Mouse (Mus musculus): Measurements from ENCODE around the gene Ice1. TPM values are rescaled to one million over a fixed set of nuclear protein-coding genes. Genes with fewer than 3 reads are reported as not detected.

Ice1 gene
- polyA plus RNA-seq, 1 experiment = 15.9 TPM

DNA sequence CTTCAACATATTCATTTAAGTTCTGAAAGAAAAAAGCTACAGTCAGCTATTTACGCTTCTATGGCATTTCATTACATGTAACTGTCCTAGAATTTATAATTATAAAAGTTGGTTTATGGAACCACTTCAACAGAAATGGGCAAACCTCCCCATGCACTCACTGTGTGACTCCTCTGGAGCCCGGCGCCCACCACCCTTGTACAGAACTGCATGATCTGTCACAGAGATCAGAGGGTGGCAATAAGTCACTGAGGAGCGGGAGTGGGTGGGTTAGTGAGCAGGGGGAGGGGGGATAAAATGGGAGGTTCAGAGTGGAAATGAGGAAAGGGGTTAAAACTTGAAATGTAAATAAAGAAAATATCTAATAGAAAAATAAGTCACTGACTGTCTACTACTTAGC is 13.0 kb downstream of the Ice1 start:
- Histone ChIP-seq H3K4me2 (ENCODE audit: low read depth) (no peak overlapping the region), H3K36me3 (ENCODE audit: control insufficient read depth, insufficient read depth) (peaks cover 10% of the 10 kb centered on the region), H3ac (ENCODE audit: control insufficient read depth, insufficient read length) (no peak overlapping the region), H3K27me3 (ENCODE audit: control insufficient read depth, insufficient read depth, insufficient read length) (no peaks in the 10 kb centered on the region), H3K79me2 (ENCODE audit: control insufficient read depth, insufficient read depth) (peaks cover 76% of the 10 kb centered on the region), H3K4me3 (no peak overlapping the region)
- TF ChIP-seq TCF12 (IDR thresholded peaks at IDR 0.05; ENCODE audit: insufficient read depth, poor library complexity, severe bottlenecking) (no peak), SRF (IDR thresholded peaks at IDR 0.05; ENCODE audit: control insufficient read depth, insufficient read length, low read depth) (no peak), TCF3 (IDR thresholded peaks at IDR 0.05; ENCODE audit: insufficient read length, low read depth) (no peak), MAX (IDR thresholded peaks at IDR 0.05; ENCODE audit: low read depth) (no peak), POLR2AphosphoS2 (IDR thresholded peaks at IDR 0.05; ENCODE audit: insufficient read length, low read depth) (no peak)

DNA sequence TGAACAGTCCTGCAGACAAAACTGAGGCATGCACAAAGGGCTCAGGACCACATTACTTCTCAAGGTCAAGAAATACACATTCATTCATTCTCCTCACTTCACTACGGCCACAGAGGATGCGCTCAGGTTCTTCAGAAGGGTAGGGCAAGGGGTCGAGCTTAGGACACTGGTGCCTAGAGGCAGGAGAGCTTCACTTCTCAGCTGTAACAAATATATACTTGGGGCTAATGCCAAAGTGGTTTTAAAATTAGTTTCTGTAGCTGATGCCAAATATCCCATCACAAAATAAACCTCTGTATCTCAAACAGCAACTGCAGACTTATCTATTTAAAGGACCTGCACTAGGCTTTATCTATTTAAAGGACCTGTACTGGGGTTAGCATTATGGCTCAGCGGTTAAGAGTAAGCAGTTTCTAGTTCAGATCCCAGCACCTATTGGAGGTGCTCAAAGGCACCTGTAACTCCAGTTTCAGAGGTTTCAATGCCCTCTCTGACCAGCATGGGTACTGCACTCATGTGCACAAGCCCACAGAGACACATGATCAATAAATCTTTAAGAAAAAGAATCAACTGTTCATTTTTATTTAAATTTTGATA is 14.9 kb downstream of the Ice1 start:
- Histone ChIP-seq H3K79me2 (ENCODE audit: control insufficient read depth, insufficient read depth) (peaks cover 58% of the 10 kb centered on the region), H3K36me3 (ENCODE audit: control insufficient read depth, insufficient read depth) (peaks cover 28% of the 10 kb centered on the region), H3K4me2 (ENCODE audit: low read depth) (peak overlapping the region; percentile 32), H3ac (ENCODE audit: control insufficient read depth, insufficient read length) (no peak overlapping the region), H3K27me3 (ENCODE audit: control insufficient read depth, insufficient read depth, insufficient read length) (no peaks in the 10 kb centered on the region), H3K4me3 (no peak overlapping the region)
- TF ChIP-seq CEBPB (IDR thresholded peaks at IDR 0.05; ENCODE audit: insufficient read depth, poor library complexity, severe bottlenecking) = no peak
- no peak for TF ChIP-seq MYOD1 (IDR thresholded peaks at IDR 0.05; ENCODE audit: control insufficient read depth in 1 of 3, insufficient read length in 2 of 3, low read depth in 2 of 3)
- no peak for TF ChIP-seq MYOG (IDR thresholded peaks at IDR 0.05; ENCODE audit: control insufficient read depth in 1 of 3, insufficient read depth in 1 of 3, insufficient read length in 2 of 3, low read depth in 2 of 3)
- TF ChIP-seq POLR2A (IDR thresholded peaks at IDR 0.05; ENCODE audit: insufficient read length, low read depth) = no peak
- no peak for TF ChIP-seq MAX (IDR thresholded peaks at IDR 0.05; ENCODE audit: low read depth)
- no peak for TF ChIP-seq TCF12 (IDR thresholded peaks at IDR 0.05; ENCODE audit: insufficient read depth, poor library complexity, severe bottlenecking)
- no peak for TF ChIP-seq SRF (IDR thresholded peaks at IDR 0.05; ENCODE audit: control insufficient read depth, insufficient read length, low read depth)
- no peak for TF ChIP-seq TCF3 (IDR thresholded peaks at IDR 0.05; ENCODE audit: insufficient read length, low read depth)
- TF ChIP-seq USF1 (IDR thresholded peaks at IDR 0.05; ENCODE audit: low read depth) = no peak
- no peak for TF ChIP-seq E2F4 (IDR thresholded peaks at IDR 0.05; ENCODE audit: insufficient read depth)
- no peak for TF ChIP-seq POLR2AphosphoS2 (IDR thresholded peaks at IDR 0.05; ENCODE audit: insufficient read length, low read depth)
- no peak for TF ChIP-seq REST (IDR thresholded peaks at IDR 0.05; ENCODE audit: insufficient read depth, insufficient read length)

GRCm38 (mm10) chr13:70621509-70621908 is 15.9 kb downstream of the Ice1 start:
- Histone ChIP-seq H3K4me3 (no peak overlapping the region), H3K27me3 (ENCODE audit: control insufficient read depth, insufficient read depth, insufficient read length) (no peaks in the 10 kb centered on the region), H3K36me3 (ENCODE audit: control insufficient read depth, insufficient read depth) (peaks cover 38% of the 10 kb centered on the region), H3ac (ENCODE audit: control insufficient read depth, insufficient read length) (no peak overlapping the region), H3K79me2 (ENCODE audit: control insufficient read depth, insufficient read depth) (peaks cover 47% of the 10 kb centered on the region), H3K4me2 (ENCODE audit: low read depth) (no peak overlapping the region)
- TF ChIP-seq MYOD1 (IDR thresholded peaks at IDR 0.05; ENCODE audit: control insufficient read depth in 1 of 3, insufficient read length in 2 of 3, low read depth in 2 of 3) (peak in 2 of 3 experiments; percentile 5 to 56), TCF3 (IDR thresholded peaks at IDR 0.05; ENCODE audit: insufficient read length, low read depth) (no peak)

- no peak overlapping the region for H3K4me3 ChIP-seq
- no peak overlapping the region for H3ac ChIP-seq (ENCODE audit: control insufficient read depth, insufficient read length)
- H3K79me2 ChIP-seq (ENCODE audit: control insufficient read depth, insufficient read depth) = no peaks in the 10 kb centered on the region
- peaks cover 43% of the 10 kb centered on the region for H3K36me3 ChIP-seq (ENCODE audit: control insufficient read depth, insufficient read depth)
- no peak for TF ChIP-seq POLR2AphosphoS2 (IDR thresholded peaks at IDR 0.05; ENCODE audit: insufficient read length, low read depth)
- no peak for TF ChIP-seq POLR2A (IDR thresholded peaks at IDR 0.05; ENCODE audit: insufficient read length, low read depth)
- no peak for TF ChIP-seq MAX (IDR thresholded peaks at IDR 0.05; ENCODE audit: low read depth)
- no peak for TF ChIP-seq MYOD1 (IDR thresholded peaks at IDR 0.05; ENCODE audit: control insufficient read depth in 1 of 3, insufficient read length in 2 of 3, low read depth in 2 of 3)
- TF ChIP-seq USF1 (IDR thresholded peaks at IDR 0.05; ENCODE audit: low read depth) = no peak
- no peak for TF ChIP-seq SRF (IDR thresholded peaks at IDR 0.05; ENCODE audit: control insufficient read depth, insufficient read length, low read depth)
- TF ChIP-seq REST (IDR thresholded peaks at IDR 0.05; ENCODE audit: insufficient read depth, insufficient read length) = no peak
- no peak for TF ChIP-seq E2F4 (IDR thresholded peaks at IDR 0.05; ENCODE audit: insufficient read depth)
- no peak for TF ChIP-seq MYOG (IDR thresholded peaks at IDR 0.05; ENCODE audit: control insufficient read depth in 1 of 3, insufficient read depth in 1 of 3, insufficient read length in 2 of 3, low read depth in 2 of 3)
- TF ChIP-seq CEBPB (IDR thresholded peaks at IDR 0.05; ENCODE audit: insufficient read depth, poor library complexity, severe bottlenecking) = no peak
- TF ChIP-seq TCF12 (IDR thresholded peaks at IDR 0.05; ENCODE audit: insufficient read depth, poor library complexity, severe bottlenecking) = no peak
- no peak for TF ChIP-seq TCF3 (IDR thresholded peaks at IDR 0.05; ENCODE audit: insufficient read length, low read depth)
- no peaks in the 10 kb centered on the region for H3K27me3 ChIP-seq (ENCODE audit: control insufficient read depth, insufficient read depth, insufficient read length)
- no peak overlapping the region for H3K4me2 ChIP-seq (ENCODE audit: low read depth)
Measured at GRCm38 (mm10) chr13:70612837-70613236, 24.6 kb downstream of the Ice1 start.

All from myocyte (in vitro differentiated cells).